Mouse (Mus musculus) liver, embryonic 13.5 days (tissue): ENCODE data around the gene Zfp804a. TPM values are rescaled to one million over a fixed set of nuclear protein-coding genes. Genes with fewer than 3 reads are reported as not detected.

Experiments used
- ATAC-seq: fragments of 200-750 bp; cut with Nextera tagmentation; 2 replicates; pipeline ENCODE4 v1.8.0; 2017; ENCODE audit warnings: low read depth, mild to moderate bottlenecking, moderate number of reproducible peaks, moderate library complexity
- DNase-seq: peaks from one replicate; pipeline ENCODE4 v3.0.0; 2022
- H3K27ac ChIP-seq: fragments of 300-500 bp; sonication (generic); 2 replicates; pipeline ENCODE4 v1.5.1; 2015; ENCODE audit warnings: moderate library complexity, mild to moderate bottlenecking, inconsistent platforms
- H3K27me3 ChIP-seq: fragments of 300-500 bp; sonication (generic); 2 replicates; pipeline ENCODE4 v1.6.1; 2015; ENCODE audit warnings: mild to moderate bottlenecking, inconsistent platforms
- H3K36me3 ChIP-seq: fragments of 300-500 bp; sonication (generic); 2 replicates; pipeline ENCODE4 v1.6.1; 2015; ENCODE audit warnings: mild to moderate bottlenecking, inconsistent platforms
- H3K4me1 ChIP-seq: fragments of 300-500 bp; sonication (generic); replicated peaks from 2 replicates; pipeline ENCODE4 v1.6.1; 2015; ENCODE audit warnings: inconsistent platforms
- H3K4me2 ChIP-seq: fragments of 300-500 bp; sonication (generic); 2 replicates; pipeline ENCODE4 v1.6.1; 2015; ENCODE audit warnings: inconsistent platforms, mild to moderate bottlenecking, moderate library complexity
- H3K4me3 ChIP-seq: fragments of 300-500 bp; sonication (generic); replicated peaks from 2 replicates; pipeline ENCODE4 v1.5.1; 2015; ENCODE audit warnings: mild to moderate bottlenecking, inconsistent platforms
- H3K9ac ChIP-seq: fragments of 300-500 bp; sonication (generic); 2 replicates; pipeline ENCODE4 v1.6.1; 2015; ENCODE audit warnings: mild to moderate bottlenecking, inconsistent platforms
- H3K9me3 ChIP-seq: fragments of 300-500 bp; sonication (generic); replicated peaks from 2 replicates; pipeline ENCODE4 v1.6.1; 2016; ENCODE audit warnings: inconsistent platforms
- WGBS: fragments of 180-500 bp; shearing (Covaris S2); methylation state at CpG from one replicate; pipeline ENCODE4 v1.1.7; 2015; ENCODE audit not compliant: insufficient replicate concordance; 5-methylcytosine and 5-hydroxymethylcytosine counted together
- polyA plus RNA-seq: library from polyadenylated mRNA; unstranded; fragments of >200 nt; fragmentation: Nextera tagmentation; extraction: Ambion mirVana; gene quantifications from 2 replicates; pipeline ENCODE4 v1.2.1, GENCODE M21; 2015

Zfp804a gene
- polyA plus RNA-seq, 1 experiment from 2014 or later = 0.03 TPM

DNA sequence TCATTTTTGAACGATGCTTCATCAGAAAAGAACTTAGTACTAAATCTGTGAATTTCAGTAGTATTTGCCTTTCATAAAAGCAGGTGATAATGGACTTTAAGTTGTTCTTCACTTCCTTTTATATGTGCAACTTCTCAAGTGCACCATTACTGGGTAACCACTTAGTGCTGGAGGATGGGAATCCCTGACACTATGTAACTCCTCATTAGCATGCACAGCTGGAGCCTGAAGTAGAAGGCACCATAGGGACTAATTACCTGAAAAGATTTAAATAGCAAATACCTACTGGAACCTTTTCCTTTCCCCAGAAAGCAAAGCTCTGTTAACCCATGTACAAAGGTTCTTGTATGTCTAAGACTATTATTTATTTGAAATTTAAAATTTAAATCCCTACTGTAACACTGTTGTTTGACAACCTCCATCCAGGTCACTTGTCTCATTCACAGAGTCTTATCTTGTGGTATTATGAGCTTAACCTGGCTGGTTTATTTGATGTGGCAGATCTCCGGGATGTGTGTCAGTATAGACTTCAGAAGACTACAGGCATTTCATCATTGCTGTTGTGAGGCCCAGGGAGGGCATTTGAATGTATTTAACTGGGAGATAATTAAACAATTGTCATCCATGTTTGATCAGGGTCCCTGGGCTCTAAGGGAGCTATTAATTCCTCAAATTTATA, 229.7 kb downstream of the Zfp804a start:
- no peak for DNase-seq
- no peak overlapping the region for H3K4me2 ChIP-seq
- no peaks in the 10 kb centered on the region for H3K27me3 ChIP-seq
- H3K9ac ChIP-seq = no peak overlapping the region
- no peak for ATAC-seq
- no peaks in the 10 kb centered on the region for H3K36me3 ChIP-seq
- no peaks in the 10 kb centered on the region for H3K9me3 ChIP-seq
- 43% methylated on average over 2 of the region's 2 CpGs for WGBS
- no peak overlapping the region for H3K4me3 ChIP-seq
- H3K4me1 ChIP-seq = no peaks in the 10 kb centered on the region
- no peak overlapping the region for H3K27ac ChIP-seq

DNA sequence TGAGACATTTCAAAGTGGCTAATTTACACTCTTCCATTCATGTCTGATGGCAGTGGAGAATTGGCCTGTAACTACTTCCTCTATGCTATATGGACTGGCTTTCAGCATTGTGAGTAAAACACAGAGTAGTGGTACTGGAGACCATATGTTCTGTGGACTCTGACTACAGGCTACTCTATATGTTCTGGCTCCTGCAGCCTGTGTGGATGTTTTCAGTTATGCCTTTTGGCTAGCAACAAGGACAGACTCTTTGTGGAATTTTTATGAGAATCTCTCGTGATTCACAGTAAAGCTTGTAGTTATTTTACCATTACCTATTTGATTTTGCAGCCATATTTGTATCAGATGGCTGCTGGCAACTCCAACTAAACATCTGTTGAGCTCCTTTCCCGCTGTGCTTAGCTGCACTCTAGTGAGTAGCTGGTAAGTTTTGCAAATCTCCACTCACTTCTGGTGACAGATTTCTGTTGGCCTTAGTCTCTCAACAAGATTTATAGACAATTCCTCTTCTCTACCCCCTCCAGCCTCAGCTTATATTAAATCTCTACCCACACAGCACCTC, 242.0 kb downstream of the Zfp804a start:
- no peaks in the 10 kb centered on the region for H3K27me3 ChIP-seq

More for the DNA sequence above, 242.0 kb downstream of the Zfp804a start:
- Histone ChIP-seq H3K9ac (no peak overlapping the region), H3K36me3 (no peaks in the 10 kb centered on the region), H3K4me3 (no peak overlapping the region), H3K4me1 (no peaks in the 10 kb centered on the region), H3K27ac (no peak overlapping the region), H3K4me2 (no peak overlapping the region), H3K9me3 (no peaks in the 10 kb centered on the region)
- DNase-seq (no peak), ATAC-seq (no peak)
- 46% methylated on average over 2 of the region's 2 CpGs for WGBS
